Mouse (Mus musculus): ENCODE results near the gene Cat.

- TF ChIP-seq CTCF (IDR thresholded peaks at IDR 0.05; ENCODE audit: low read depth) (no peak), EP300 (IDR thresholded peaks at IDR 0.05; ENCODE audit: low read depth) (no peak)
These were observed 69.2 kb downstream of the Cat start for GRCm38 (mm10) chr2:103415774-103416173.
